Mouse (Mus musculus): ENCODE data around the gene Zbtb2.

The Zbtb2 gene

DNA sequence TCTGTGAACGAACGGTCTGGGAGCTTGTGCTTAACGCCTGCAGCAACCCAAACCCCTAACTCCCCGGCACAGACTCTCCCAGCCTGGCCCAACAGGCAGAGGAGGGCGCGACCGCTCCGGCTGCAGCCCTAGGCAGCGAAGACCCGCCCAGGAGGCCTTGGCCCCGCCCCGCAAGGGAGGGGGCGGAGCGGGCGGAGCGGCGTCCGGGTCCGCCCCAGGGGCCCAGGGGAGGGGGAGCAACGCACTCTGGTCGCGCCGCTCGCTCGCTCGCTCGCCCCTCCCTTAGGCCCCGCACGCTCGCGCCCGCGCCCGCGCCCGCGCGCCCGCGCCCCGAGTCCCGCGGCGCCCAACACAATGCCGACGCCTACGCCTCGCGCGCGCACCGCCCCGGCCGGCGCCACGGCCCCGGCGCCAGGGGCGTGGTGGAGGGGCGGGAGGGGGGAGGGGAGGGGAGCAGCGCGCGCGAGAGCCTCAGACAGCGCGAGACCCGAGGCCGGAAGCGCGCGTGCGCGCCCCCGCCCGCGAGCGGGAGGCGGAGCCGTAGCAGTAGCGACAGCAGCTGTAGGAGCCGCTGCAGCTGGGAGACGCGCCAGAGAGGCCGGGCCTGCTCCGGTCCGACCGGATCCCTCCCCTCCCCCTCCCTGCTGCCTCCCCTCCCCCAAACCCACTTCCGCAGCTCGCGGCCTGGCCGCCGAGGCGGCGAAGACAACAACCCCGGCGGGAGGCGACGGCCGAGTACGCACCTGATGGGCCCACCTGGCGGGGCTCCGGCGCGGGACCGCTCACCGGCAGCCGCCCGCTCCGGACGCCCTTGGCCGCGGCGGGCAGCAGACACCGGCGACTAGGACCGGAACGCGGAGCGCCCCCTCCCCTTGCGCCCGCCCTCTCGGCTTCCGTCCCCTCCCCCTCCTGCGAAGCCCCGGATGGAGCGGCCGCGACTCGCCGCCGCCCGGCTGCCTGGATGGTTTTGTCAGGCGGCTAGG, 1.0 kb downstream of the Zbtb2 start:
- in situ Hi-C loops (cut with MboI, MseI): loop anchor here (25.0 kb wide), 1 partner anchor 1425 kb away; the partner anchor contains the start of genes Fbxo5 and Mtrf1l

- in situ Hi-C loops (cut with MboI, MseI): loop anchor here (25.0 kb wide), 1 partner anchor 1428 kb away; the partner anchor contains the start of genes Fbxo5 and Mtrf1l
These were observed 3.7 kb downstream of the Zbtb2 start for GRCm38 (mm10) chr10:4384244-4384643.

GRCm38 (mm10) chr10:4380748-4381147, 7.2 kb downstream of the Zbtb2 start:
- in situ Hi-C loops (cut with MboI, MseI): loop anchor here (25.0 kb wide), 1 partner anchor 1432 kb away; the partner anchor contains the start of genes Fbxo5 and Mtrf1l

DNA sequence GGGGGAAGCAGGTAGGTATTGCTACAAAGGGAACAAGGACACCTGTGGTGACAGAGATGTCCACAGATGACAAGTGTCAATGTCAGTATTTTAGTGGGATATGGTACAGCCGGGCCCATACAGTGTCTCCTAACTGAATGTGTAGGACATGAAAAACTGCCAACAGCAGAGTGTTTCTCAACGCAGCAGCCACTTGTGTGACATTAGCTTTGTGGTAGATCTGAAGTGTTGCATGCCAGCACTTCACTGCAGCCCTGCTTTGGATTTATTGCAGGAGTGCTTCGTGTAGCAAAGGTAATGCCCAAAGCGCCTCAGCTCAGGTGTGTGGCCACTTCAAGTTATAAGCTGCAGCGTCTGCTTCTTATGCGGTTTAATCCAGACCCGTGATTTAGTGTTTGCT, 11.0 kb downstream of the Zbtb2 start:
- in situ Hi-C loops (cut with MboI, MseI): loop anchor here (25.0 kb wide), 1 partner anchor 1435 kb away; the partner anchor contains the start of genes Fbxo5 and Mtrf1l

GRCm38 (mm10) chr10:4376461-4376860, 11.4 kb downstream of the Zbtb2 start:
- in situ Hi-C loops (cut with MboI, MseI): loop anchor here (25.0 kb wide), 1 partner anchor 1436 kb away; the partner anchor contains the start of genes Fbxo5 and Mtrf1l

- in situ Hi-C loops (cut with MboI, MseI): loop anchor here (25.0 kb wide), 1 partner anchor 1437 kb away; the partner anchor contains the start of genes Fbxo5 and Mtrf1l
These were observed 12.6 kb downstream of the Zbtb2 start for GRCm38 (mm10) chr10:4375267-4375666.

DNA sequence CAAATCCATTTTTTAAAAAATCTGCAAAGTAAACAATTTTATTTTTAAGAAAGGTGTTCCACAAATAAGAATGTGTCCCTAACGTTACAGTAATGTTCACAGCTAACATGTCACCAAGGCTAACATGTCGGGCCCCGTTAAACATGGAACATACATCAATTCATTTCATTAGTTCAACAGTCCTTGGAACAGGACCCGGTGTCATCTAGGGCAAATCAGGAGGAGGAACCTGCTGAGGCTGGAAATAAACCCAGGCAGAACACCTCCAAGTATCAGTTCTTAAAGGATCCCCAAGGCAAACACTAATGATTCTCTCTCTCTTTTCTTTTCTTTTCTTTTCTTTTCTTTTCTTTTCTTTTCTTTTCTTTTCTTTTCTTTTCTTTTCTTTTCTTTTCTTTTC, 13.2 kb downstream of the Zbtb2 start:
- in situ Hi-C loops (cut with MboI, MseI): loop anchor here (25.0 kb wide), 1 partner anchor 1438 kb away; the partner anchor contains the start of genes Fbxo5 and Mtrf1l

- in situ Hi-C loops (cut with MboI, MseI): no loop called here
These were observed 13.7 kb downstream of the Zbtb2 start for GRCm38 (mm10) chr10:4374239-4374638.

DNA sequence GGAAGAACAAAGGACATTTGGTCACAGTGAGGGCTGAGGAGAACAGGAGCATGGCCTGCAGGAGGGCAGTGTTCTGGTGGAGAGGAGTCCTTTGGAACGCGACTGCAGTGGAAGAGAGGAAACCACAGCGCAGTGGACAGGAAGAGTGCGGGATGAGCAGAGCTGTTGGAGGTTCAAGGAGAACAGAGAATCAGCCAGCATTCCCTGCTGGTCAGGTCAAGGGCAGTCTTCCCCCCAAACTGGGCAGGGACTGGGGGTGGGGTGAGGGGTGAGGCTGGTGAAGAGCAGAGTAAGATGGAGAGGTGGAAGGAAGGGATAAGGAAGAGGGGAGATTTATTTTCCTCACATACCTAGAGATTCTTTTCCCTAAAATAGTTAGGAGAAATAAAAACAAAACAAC, 14.3 kb downstream of the Zbtb2 start:
- in situ Hi-C loops (cut with MboI, MseI): no loop called here

DNA sequence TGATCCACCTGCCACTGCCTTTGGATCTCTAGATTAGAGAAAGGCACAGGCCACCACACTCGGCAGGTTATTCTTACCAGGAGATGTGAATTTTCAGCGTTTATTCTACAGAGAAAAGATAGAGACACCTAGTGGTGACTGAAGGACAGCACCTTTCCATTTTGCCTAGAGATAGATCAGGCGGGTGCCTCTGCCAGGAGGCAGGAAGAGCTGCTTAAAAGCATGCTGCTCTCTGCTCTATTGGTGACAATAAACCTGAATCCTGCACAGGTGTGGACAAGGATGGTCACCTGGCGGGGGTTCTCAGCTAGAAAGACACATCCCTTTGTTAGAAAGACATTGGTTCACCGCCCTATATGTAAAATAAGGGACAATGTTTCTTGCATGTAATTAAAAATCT, 15.9 kb downstream of the Zbtb2 start:
- in situ Hi-C loops (cut with MboI, MseI): no loop called here

- in situ Hi-C loops (cut with MboI, MseI): no loop called here
These were observed 17.8 kb downstream of the Zbtb2 start for GRCm38 (mm10) chr10:4370105-4370504.

DNA sequence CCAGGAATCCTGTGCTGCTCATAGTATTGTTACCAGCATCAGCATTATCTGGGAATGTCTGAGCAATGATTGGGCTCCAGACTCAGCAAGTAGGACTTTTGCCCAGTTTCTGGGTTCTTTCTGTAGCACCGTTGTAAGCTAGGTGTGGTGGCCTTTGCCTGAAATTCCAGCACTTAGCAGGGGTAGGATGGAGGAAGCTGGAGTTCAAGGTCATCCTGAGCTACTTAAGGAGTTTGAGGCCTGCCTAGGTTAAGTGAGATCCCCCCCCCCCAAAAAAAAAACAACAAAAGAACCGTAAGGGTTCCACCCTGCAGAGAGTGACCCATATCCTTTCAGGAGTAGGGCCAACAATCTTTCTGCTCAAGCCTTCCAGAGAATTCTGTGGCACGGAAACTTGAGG, 23.3 kb downstream of the Zbtb2 start:
- in situ Hi-C loops (cut with MboI, MseI): no loop called here

- in situ Hi-C loops (cut with MboI, MseI): no loop called here
These were observed 30.5 kb downstream of the Zbtb2 start for GRCm38 (mm10) chr10:4357435-4357834.

DNA sequence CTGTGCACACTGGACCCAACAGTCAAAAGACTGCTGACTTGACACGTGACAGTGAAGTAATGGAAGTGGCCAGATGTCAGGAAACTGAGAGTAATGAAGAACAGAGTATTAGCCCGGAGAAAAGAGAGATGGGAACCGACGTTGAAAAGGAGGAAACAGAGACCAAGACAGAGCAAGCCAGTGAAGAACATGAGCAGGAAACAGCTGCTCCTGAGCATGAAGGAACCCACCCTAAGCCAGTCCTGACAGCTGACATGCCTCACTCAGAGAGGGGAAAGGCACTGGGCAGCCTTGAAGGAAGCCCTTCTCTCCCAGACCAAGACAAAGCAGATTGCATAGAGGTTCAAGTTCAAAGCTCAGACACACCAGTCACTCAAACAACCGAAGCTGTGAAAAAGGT, 31.3 kb downstream of the Zbtb2 start:
- in situ Hi-C loops (cut with MboI, MseI): no loop called here

DNA sequence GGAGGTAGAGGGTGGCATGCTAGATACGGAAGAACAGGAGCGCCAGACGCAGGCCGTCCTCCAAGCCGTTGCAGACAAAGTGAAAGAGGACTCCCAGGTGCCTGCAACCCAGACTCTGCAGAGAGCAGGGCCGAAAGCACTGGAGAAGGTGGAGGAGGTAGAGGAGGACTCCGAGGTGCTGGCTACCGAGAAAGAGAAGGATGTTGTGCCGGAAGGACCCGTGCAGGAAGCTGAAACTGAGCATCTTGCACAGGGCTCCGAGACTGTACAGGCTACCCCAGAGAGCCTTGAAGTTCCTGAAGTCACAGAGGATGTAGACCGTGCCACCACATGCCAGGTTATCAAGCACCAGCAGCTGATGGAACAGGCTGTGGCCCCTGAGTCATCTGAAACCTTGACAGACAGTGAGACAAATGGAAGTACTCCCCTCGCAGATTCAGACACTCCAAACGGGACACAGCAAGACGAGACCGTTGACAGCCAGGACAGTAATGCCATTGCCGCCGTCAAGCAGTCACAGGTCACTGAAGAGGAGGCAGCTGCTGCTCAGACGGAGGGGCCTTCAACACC, 31.9 kb downstream of the Zbtb2 start:
- in situ Hi-C loops (cut with MboI, MseI): no loop called here

DNA sequence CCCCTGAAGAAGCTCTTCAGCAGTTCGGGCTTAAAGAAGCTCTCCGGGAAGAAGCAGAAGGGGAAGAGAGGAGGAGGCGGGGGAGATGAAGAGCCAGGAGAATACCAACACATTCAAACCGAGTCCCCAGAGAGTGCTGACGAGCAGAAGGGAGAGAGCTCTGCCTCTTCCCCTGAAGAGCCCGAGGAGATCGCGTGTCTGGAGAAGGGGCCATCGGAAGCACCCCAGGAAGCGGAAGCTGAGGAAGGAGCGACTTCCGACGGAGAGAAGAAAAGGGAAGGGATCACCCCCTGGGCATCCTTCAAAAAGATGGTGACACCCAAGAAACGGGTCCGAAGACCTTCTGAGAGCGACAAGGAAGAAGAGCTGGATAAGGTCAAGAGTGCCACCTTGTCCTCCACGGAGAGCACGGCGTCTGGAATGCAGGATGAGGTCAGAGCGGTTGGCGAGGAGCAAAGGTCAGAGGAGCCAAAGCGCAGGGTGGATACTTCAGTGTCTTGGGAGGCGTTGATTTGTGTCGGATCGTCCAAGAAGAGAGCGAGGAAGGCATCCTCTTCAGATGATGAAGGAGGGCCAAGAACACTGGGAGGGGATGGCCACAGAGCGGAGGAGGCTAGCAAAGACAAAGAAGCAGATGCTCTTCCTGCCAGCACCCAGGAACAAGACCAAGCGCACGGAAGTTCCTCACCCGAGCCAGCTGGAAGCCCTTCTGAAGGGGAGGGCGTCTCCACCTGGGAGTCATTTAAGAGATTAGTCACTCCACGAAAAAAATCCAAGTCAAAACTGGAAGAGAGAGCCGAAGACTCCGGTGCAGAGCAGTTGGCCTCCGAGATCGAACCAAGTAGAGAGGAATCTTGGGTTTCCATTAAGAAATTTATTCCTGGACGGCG, 33.3 kb downstream of the Zbtb2 start:
- in situ Hi-C loops (cut with MboI, MseI): no loop called here

- in situ Hi-C loops (cut with MboI, MseI): loop anchor here (25.0 kb wide), 2 partner anchors 360 to 810 kb away; partner anchors contain the start of gene Iyd
These were observed 40.3 kb downstream of the Zbtb2 start for GRCm38 (mm10) chr10:4347591-4347990.

DNA sequence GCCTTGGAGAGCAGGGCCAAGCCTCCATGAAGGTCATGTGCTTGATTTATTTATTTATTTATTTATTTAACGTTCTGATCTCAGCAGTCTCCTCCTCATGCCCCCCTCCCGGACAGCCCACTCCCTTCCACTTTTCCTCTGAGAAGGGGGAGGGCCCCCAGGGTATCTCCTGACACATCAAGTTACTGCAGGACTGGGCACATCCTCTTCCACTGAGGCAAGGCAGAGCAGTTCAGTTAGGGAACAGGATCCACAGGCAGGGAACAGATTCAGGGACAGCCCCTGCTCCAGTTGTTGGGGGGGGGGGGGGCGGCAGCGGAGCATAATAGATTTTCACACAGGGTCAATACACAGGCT, 40.8 kb downstream of the Zbtb2 start:
- in situ Hi-C loops (cut with MboI, MseI): loop anchor here (25.0 kb wide), 2 partner anchors 360 to 810 kb away; partner anchors contain the start of gene Iyd

DNA sequence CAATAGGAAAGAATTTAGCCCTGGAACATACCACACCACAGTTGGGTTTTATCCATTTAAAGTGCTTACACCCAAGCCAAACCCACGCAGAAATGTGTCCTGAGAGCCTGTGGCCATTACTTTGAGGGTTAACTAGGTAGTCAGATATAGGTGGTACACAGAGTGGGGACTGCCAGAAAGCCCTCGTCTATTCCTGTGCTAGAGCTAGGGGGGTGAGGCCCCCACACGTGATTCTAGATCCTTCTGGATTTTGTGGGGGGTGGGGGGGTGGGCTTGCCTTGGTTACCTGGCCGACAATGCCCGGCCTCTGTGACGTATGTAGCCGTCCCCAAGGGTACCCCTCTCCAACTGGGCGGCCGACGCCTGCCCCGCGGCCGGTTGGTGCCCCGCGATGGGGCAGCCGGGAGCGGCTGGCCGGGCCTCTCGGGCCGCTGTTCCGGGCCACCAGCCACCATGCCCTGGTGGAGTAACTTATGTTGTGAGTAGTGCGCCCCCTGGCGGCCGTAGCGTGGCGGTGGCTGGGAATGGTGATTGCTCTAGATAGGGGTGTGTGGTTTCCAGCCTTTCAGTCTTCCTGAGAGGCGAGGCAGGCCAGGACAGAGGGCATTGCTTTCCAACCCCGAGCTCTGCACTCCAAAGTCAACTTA, 41.3 kb downstream of the Zbtb2 start:
- in situ Hi-C loops (cut with MboI, MseI): loop anchor here (25.0 kb wide), 2 partner anchors 359 to 809 kb away; partner anchors contain the start of gene Iyd

DNA sequence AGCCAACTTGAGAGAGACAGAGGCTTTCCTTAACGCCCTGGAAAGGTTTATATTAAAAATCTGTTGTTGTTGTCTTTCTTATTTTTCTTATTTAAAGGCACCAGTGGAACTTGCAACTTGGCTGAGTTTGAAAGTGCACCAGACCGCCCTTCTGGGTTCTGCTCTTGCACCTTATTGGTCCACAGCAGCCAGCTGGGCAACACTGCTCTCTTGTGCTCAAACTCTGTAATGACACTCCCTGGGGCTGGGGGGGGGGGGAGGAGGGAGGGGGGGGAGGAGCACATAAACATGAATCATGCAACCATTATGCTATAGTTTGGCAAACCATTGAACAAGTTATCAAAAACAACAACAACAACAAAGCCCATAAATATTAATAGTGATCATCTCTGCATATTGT, 46.5 kb downstream of the Zbtb2 start:
- in situ Hi-C loops (cut with MboI, MseI): loop anchor here (25.0 kb wide), 2 partner anchors 354 to 804 kb away; partner anchors contain the start of gene Iyd

Data from regulatory T cell (primary cell).